Mouse (Mus musculus) spleen, postnatal 10 days (tissue): Measurements from ENCODE around the gene Ctsj.
"Not testable (repeated sequence)": the region's sequence is repeated elsewhere in the genome, so short reads cannot be mapped to it uniquely, and the experiment has no call there.

ENCODE experiments used
- DNase-seq, 2 experiments: peaks; one replicate each; pipeline ENCODE4 v3.0.0; 2021 to 2022; ENCODE audit warnings: low spot score in 2 of 2

Ctsj gene

DNA sequence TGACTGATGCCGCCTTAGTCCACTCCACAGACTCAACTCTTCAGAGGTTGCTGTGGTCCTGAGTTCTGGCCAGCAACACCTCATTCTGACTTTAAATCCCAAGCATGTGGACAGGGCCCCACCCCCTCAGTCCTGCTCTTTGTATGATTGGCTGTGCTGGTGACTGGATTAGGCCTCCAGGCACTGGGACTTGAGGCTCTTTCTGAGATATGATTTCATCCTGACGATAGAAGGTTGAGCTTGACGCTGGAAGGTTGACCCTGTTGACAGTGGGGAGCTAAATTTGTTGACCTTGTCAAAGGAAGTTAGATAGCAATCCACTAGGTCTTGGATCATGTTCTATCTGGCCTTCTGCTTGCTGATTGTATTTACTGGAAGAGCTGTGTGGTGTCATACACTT is at the start of gene Ctsj:
Ctsj (minus strand) TSS at position 101 of the 400 bp plus-strand sequence.
- no peak for DNase-seq

DNA sequence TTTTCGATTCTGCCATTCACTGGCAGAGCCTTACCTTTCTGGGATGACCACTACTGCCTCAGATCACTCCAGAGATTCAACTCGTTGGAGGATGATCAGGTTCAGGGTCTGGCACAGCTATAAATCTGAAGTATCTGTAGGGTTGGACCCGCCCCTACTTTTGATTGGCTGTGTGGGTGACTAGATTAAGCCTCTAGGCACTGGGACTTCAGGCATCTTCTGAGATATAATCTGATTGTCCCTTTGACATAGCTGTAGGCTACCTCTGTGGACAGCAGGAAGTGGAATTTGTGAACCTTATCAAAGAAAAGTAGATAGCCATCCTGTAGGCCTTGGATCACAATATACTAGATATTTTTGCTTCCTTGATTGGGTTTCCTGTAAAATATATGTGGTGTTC is 34.8 kb upstream of the Ctsj start, which contains the start of gene Ctsq:
Ctsq (minus strand) TSS at position 101 of the 400 bp plus-strand sequence.
- DNase-seq, result no peak

GRCm38 (mm10) chr13:61022785-61023184 is 17.0 kb upstream of the Ctsj start:
- DNase-seq, result no peak

GRCm38 (mm10) chr13:61021844-61022243 is 16.1 kb upstream of the Ctsj start:
- DNase-seq, result no peak

GRCm38 (mm10) chr13:61010171-61010570 is 4.4 kb upstream of the Ctsj start:
- DNase-seq, result no peak

- DNase-seq, result no peak
Observed at GRCm38 (mm10) chr13:60997600-60997999, 8.2 kb downstream of the Ctsj start.

- DNase-seq, result not testable (repeated sequence)
Observed at GRCm38 (mm10) chr13:60986915-60987314, 18.8 kb downstream of the Ctsj start.

DNA sequence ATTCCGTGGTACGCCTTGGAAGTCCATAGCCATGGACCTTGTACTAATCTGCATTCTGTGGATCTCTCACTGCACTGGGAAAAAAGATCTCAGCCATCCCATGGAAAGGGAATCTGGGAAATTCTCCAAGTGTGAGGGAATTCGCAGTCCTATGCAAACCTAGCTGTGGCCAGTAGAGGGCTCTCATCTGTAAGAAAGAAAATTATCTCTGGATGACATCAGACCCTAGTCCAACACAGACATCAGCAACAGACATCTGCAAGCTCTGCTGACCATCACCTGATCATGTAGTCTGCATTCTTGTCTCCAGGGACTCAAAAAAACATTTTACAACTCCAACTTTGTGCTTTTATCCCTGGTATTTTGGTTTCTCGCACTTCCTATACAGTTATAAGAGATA is 33.4 kb downstream of the Ctsj start:
- DNase-seq, result not testable (repeated sequence)

DNA sequence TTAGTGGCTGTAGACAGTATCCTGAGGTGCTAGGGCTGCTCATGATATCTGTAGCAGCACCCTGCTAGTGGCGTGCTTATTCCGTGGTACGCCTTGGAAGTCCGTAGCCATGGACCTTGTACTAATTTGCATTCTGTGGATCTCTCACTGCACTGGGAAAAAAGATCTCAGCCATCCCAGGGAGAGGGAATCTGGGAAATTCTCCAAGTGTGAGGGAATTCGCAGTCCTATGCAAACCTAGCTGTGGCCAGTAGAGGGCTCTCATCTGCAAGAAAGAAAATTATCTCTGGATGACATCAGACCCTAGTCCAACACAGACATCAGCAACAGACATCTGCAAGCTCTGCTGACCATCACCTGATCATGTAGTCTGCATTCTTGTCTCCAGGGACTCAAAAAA is 41.8 kb downstream of the Ctsj start:
- not testable (repeated sequence) for DNase-seq

DNA sequence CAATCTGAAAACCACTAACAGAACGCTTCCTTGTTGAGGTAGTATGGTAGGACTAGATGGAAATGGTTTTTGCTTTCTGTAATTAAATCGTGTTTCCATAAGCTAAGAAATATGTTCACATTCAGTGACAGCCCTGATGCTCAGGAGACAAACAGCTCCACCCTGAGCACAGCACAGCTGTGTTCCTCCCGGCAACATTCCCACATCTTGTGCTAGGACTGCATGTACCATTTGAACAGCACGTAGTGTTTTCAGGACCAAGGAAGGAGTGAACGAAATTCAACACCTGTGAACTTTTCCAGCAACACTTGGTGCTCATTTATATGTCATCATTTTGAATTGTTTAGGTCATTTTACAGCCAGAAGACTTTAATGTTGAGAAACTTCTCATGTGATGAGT is 44.1 kb downstream of the Ctsj start:
- no peak for DNase-seq
